Mouse (Mus musculus): ENCODE data around the gene Pam16. TPM values are rescaled to one million over a fixed set of nuclear protein-coding genes. Genes with fewer than 3 reads are reported as not detected.

Pam16 gene
- polyA plus RNA-seq, 1 experiment from 2014 or later: 193 TPM

DNA sequence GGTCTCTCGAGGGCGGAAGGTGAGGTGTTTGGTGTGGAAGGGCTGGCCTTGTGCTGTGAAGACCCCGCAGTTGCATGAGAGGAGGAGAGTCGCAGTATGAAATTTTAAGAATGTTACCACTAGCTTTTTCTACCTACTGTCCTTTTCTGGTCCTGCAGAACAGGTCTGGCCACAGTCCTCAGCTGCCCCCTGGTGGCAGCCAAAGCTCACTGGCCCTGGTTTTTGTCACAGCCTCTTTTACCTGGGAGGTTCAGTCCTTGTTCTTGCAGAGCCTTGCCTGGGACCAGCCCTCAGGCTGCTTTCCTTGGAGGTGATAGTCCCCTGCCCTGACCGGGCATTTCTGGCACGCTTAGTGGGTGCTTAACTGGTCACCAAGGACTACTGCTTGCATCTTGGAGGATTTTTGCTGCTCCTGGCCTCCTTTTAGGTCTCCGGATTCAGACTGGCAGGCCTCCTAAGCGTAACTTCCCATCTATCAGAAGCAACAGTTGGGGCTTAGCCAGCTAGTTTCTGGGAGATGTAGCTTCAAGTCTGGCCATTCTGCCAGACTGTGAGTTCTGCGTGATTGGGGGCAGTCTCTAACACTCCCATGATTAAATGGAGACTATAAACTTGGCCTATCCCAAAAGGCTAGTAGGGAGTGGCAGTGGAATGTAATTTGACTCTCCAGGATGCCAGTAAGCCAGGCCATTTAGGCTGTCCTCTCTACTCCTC lies 16.8 kb downstream of the Pam16 start:
- WGBS: 60% methylated on average over 9 of the region's 9 CpGs
- peak; percentile 88 for DNase-seq (ENCODE audit: low spot score)
- Histone ChIP-seq H3K4me1 (replicated peaks; ENCODE audit: control insufficient read depth, insufficient read depth, low read length) (peaks cover 39% of the 10 kb centered on the region), H3K27me3 (ENCODE audit: control insufficient read depth, insufficient read depth, low read length) (no peaks in the 10 kb centered on the region), H3K9me3 (ENCODE audit: control insufficient read depth, low read length) (no peaks in the 10 kb centered on the region), H3K27ac (no peak overlapping the region), H3K9ac (no peak overlapping the region), H3K36me3 (replicated peaks; ENCODE audit: control insufficient read depth, insufficient read depth) (peaks cover 42% of the 10 kb centered on the region), H3K4me2 (replicated peaks) (no peak overlapping the region), H3K4me3 (replicated peaks; ENCODE audit: low read length) (no peak overlapping the region)
- peak; percentile 35; the same call in 1 of the 2 replicates for ATAC-seq (ENCODE audit: low FRiP score)

DNA sequence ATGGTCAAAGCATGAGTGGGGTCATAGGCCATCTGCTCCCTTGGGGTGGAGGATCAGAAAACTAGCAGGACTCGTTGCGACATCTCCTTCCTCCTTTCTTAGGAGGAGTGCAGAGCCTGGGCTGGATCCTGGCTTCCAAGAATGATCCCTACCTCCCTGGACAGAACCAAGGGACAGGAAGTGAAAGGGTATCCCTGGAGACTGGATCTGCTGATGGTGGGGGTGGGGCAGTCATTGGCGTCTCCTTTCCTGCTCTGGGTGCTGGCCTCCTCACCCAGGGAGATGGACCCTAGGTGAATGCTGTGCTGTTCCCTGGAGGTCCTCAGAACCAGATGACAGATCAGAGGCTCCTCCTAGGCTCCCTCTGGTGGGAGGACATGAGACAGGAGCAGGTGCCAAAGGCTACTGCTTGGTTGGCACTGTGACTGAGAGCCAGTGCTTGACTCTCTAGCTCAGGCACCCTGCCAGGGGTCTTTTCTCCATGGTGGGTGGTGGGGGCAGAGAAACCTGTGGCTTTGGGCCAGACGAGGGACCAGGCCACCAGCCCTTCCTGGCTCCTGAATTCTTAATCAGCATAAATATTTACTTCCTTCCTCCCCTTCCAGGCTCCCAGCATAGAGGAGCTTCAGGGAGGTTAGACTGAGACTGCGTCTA lies 18.2 kb downstream of the Pam16 start:
- peak; percentile 25; the same call in 1 of the 2 replicates for ATAC-seq (ENCODE audit: low FRiP score)
- 33% methylated on average over 5 of the region's 5 CpGs for WGBS

DNA sequence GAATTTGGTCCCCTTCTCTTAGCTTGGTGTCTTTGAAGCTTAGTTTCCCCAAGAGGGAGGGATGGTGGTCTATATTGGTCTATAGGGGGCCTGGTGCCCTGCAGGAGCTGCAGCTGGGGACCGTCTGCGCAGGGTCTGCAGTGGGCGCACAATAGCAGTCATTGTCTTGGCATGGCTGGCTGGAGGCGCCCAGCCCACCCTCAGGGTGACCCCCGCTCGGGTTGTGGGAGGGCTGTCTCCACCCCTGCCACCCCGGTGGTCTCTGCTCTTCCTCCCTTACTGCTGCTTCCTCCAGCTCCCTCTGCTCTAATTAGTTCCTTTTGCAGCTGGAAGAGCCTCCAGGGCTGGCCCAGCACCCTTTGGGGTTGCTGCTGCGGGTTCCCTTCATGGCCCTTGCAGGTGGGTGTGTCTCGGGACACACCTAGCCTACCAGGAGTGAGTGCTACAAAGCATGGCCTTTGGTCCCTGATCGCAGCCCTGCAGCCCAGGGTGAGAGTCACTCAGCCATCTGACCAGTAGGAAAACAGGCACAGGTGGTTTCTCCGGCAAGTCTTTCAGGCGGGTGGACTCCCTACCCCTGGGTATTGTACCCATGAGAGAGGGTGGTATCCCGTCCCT lies 19.2 kb downstream of the Pam16 start:
- H3K27me3 ChIP-seq (ENCODE audit: control insufficient read depth, insufficient read depth, low read length): no peaks in the 10 kb centered on the region
- whole genome bisulfite sequencing: 48% methylated on average over 13 of the region's 13 CpGs
- no peaks in the 10 kb centered on the region for H3K9me3 ChIP-seq (ENCODE audit: control insufficient read depth, low read length)
- DNase-seq (ENCODE audit: low spot score) (no peak), ATAC-seq (ENCODE audit: low FRiP score) (no peak)
- no peak overlapping the region for H3K9ac ChIP-seq
- peaks cover 18% of the 10 kb centered on the region; the same call in 1 of the 2 replicates for H3K36me3 ChIP-seq (replicated peaks; ENCODE audit: control insufficient read depth, insufficient read depth)
- no peak overlapping the region for H3K4me3 ChIP-seq (replicated peaks; ENCODE audit: low read length)
- peaks cover 50% of the 10 kb centered on the region for H3K4me1 ChIP-seq (replicated peaks; ENCODE audit: control insufficient read depth, insufficient read depth, low read length)
- no peak overlapping the region for H3K27ac ChIP-seq
- no peak overlapping the region for H3K4me2 ChIP-seq (replicated peaks)

More for the DNA sequence above, 18.2 kb downstream of the Pam16 start:
- Histone ChIP-seq H3K4me3 (replicated peaks; ENCODE audit: low read length) (no peak overlapping the region), H3K4me2 (replicated peaks) (no peak overlapping the region), H3K27ac (peak overlapping the region; percentile 51), H3K36me3 (replicated peaks; ENCODE audit: control insufficient read depth, insufficient read depth) (peaks cover 27% of the 10 kb centered on the region), H3K4me1 (replicated peaks; ENCODE audit: control insufficient read depth, insufficient read depth, low read length) (peaks cover 50% of the 10 kb centered on the region), H3K9me3 (ENCODE audit: control insufficient read depth, low read length) (no peaks in the 10 kb centered on the region), H3K9ac (no peak overlapping the region), H3K27me3 (ENCODE audit: control insufficient read depth, insufficient read depth, low read length) (no peaks in the 10 kb centered on the region)
- no peak for DNase-seq (ENCODE audit: low spot score)

DNA sequence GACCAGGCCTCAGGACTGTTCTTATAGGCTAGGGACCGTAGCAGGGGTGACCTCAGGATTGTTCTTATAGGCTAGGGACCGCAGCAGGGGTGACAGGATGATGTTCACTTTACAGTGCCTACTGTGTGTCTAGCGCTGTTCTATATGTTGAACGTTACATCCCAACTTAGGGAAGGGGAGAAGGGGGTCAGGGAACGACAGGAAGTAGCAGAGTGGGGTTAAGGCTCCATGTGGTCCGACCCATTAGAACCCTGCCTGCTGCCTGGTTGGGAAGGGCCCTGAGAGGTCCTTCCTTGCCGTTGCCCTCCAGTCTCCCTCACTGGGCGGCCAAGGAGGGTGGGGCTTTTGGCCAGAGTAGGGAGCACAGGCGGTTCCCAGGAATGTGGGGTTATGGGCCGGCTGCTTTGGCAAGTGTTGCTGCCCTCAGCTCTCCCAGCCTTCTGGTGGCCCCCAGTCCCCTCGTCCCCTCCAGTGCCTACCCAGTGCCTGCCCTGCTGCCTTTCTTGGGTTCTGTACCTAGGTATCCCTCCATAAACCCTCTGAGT lies 20.4 kb downstream of the Pam16 start:
- DNase-seq (ENCODE audit: low spot score) (no peak), ATAC-seq (ENCODE audit: low FRiP score) (no peak)
- H3K36me3 ChIP-seq (replicated peaks; ENCODE audit: control insufficient read depth, insufficient read depth): 0 out of 2 replicates have a peak, but pooled peaks cover 8% of the 10 kb centered on the region
- H3K4me1 ChIP-seq (replicated peaks; ENCODE audit: control insufficient read depth, insufficient read depth, low read length): peaks cover 50% of the 10 kb centered on the region
- no peaks in the 10 kb centered on the region for H3K9me3 ChIP-seq (ENCODE audit: control insufficient read depth, low read length)
- no peak overlapping the region for H3K9ac ChIP-seq
- H3K27ac ChIP-seq: no peak overlapping the region
- H3K4me3 ChIP-seq (replicated peaks; ENCODE audit: low read length): no peak overlapping the region
- 74% methylated on average over 11 of the region's 11 CpGs for WGBS
- H3K4me2 ChIP-seq (replicated peaks): no peak overlapping the region
- no peaks in the 10 kb centered on the region for H3K27me3 ChIP-seq (ENCODE audit: control insufficient read depth, insufficient read depth, low read length)

DNA sequence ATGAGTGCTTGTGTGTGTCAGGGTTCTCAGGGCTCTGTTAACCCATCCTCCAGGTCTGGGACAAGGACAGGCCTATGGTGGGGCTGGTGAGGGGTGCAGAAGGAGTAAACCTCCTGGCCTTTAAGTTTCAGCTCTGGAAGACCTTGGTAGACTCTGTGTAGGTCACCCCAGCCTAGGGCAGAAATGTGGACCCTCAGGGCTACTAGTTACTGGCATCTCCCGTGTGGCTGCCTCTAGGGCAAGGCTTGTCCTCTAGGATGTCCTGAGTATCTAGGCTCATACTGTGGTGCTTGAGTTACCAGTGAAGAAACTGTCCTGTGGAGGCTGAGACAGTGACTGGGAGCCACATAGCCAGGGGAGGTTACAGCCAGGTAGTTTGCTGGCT lies 21.3 kb downstream of the Pam16 start:
- Histone ChIP-seq H3K4me3 (replicated peaks; ENCODE audit: low read length) (no peak overlapping the region), H3K27ac (no peak overlapping the region), H3K9me3 (ENCODE audit: control insufficient read depth, low read length) (no peaks in the 10 kb centered on the region), H3K4me2 (replicated peaks) (no peak overlapping the region), H3K4me1 (replicated peaks; ENCODE audit: control insufficient read depth, insufficient read depth, low read length) (peaks cover 59% of the 10 kb centered on the region), H3K36me3 (replicated peaks; ENCODE audit: control insufficient read depth, insufficient read depth) (0 out of 2 replicates have a peak, but pooled peaks cover under 1% of the 10 kb centered on the region), H3K9ac (peak overlapping the region; percentile 39; the same call in 1 of the 2 replicates), H3K27me3 (ENCODE audit: control insufficient read depth, insufficient read depth, low read length) (no peaks in the 10 kb centered on the region)
- DNase-seq (ENCODE audit: low spot score): no peak
- WGBS: 64% methylated on average over 1 of the region's 1 CpGs
- no peak for ATAC-seq (ENCODE audit: low FRiP score)

DNA sequence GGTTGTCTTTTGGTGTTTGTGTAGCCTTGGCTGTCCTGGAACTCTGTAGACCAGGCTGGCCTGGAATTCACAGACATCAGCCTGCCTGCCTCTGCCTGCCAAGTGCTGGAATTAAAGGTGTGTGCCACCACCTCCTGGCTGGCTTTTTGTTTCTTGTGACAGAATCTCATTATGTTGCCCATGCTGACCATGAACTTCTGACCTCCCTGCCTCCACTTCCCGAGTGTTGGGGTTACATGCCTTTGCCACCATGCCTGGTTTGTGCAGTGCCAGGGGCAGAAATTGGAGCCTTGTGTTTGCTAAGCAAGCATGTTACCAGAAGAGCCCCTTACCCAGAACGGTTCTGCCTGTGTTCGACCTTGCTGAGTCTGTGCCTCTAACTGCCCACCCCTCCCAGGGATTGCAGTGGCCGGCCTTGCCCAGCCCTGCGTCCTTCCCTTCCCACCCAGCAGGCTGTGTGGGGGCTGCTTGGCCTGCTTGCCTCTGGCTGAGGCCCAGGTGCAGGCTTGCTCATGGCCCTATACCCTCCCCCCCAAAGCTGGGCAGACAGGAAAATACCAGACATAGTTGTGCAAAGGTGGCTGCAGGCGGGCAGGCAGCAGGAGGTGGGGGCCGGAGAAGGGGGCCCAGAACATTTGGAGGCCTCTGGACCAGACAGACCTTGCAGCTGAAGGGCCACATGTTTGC lies 21.9 kb downstream of the Pam16 start:
- Histone ChIP-seq H3K27ac (0 out of 2 replicates have a peak overlapping the region, but pooled peaks have one; percentile 3), H3K27me3 (ENCODE audit: control insufficient read depth, insufficient read depth, low read length) (no peaks in the 10 kb centered on the region), H3K4me2 (replicated peaks) (no peak overlapping the region), H3K36me3 (replicated peaks; ENCODE audit: control insufficient read depth, insufficient read depth) (no peaks in the 10 kb centered on the region), H3K9ac (peak overlapping the region; percentile 39), H3K4me3 (replicated peaks; ENCODE audit: low read length) (no peak overlapping the region), H3K9me3 (ENCODE audit: control insufficient read depth, low read length) (no peaks in the 10 kb centered on the region), H3K4me1 (replicated peaks; ENCODE audit: control insufficient read depth, insufficient read depth, low read length) (peaks cover 65% of the 10 kb centered on the region)
- no peak for DNase-seq (ENCODE audit: low spot score)
- ATAC-seq (ENCODE audit: low FRiP score): no peak
- 44% methylated on average over 7 of the region's 7 CpGs for WGBS

DNA sequence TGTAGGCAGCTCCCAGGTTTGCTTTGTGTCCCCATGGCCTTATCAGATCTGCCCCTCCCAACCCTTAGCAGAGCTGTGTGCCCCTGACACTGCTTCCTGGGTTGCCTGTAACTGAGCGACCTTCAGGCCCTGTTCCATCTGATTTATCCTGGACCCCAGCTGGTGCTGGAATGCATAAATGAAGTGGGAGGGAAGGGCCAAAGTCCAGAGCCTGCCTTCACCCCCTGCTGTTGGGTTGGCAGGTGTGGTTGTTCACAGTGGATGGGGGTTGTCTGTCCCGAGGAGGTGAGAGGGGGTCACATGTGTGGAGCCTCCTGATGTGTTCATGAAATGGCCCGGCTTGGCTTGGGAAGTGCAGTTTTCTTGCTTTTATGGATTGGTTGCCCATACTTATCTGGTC lies 22.6 kb downstream of the Pam16 start:
- Histone ChIP-seq H3K36me3 (replicated peaks; ENCODE audit: control insufficient read depth, insufficient read depth) (no peaks in the 10 kb centered on the region), H3K9me3 (ENCODE audit: control insufficient read depth, low read length) (no peaks in the 10 kb centered on the region), H3K4me3 (replicated peaks; ENCODE audit: low read length) (no peak overlapping the region), H3K27ac (0 out of 2 replicates have a peak overlapping the region, but pooled peaks have one; percentile 3), H3K9ac (no peak overlapping the region), H3K4me2 (replicated peaks) (no peak overlapping the region), H3K4me1 (replicated peaks; ENCODE audit: control insufficient read depth, insufficient read depth, low read length) (peaks cover 64% of the 10 kb centered on the region), H3K27me3 (ENCODE audit: control insufficient read depth, insufficient read depth, low read length) (no peaks in the 10 kb centered on the region)
- ATAC-seq (ENCODE audit: low FRiP score) (no peak), DNase-seq (ENCODE audit: low spot score) (no peak)
- WGBS: 5% methylated on average over 3 of the region's 3 CpGs

DNA sequence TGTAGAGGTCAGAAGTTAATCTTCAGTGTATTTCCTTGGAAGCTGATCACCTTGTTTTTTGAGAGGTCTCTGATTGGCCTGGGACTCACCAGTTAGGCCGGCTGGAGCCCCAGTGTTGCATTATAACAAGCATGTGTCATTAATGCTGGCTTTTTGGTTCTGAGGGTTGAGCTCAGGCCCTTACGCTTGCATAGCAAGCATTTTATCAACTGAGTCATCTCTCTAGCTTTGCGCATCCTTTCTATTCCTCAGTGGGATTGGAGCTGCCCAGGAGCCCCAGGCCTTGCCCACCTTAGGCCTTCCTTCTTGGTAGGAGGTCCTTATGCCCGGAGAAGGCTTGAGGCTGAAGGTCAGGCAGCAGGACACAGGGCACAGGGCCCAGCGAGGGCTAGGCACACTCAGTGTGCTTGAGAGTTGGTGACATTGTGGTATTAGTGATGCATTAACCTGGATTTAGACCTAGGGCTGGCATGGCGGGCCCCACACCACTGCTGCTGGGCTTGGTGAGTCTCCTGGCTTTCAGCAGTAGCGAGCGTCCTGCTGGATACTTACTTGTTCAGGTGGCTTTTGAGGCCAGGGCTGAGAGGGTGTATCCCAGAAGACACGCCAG lies 24.0 kb downstream of the Pam16 start:
- H3K36me3 ChIP-seq (replicated peaks; ENCODE audit: control insufficient read depth, insufficient read depth): no peaks in the 10 kb centered on the region
- peaks cover 65% of the 10 kb centered on the region for H3K4me1 ChIP-seq (replicated peaks; ENCODE audit: control insufficient read depth, insufficient read depth, low read length)
- no peak for DNase-seq (ENCODE audit: low spot score)
- H3K27me3 ChIP-seq (ENCODE audit: control insufficient read depth, insufficient read depth, low read length): no peaks in the 10 kb centered on the region
- no peak overlapping the region for H3K9ac ChIP-seq
- H3K9me3 ChIP-seq (ENCODE audit: control insufficient read depth, low read length): no peaks in the 10 kb centered on the region
- no peak overlapping the region for H3K4me2 ChIP-seq (replicated peaks)
- no peak overlapping the region for H3K4me3 ChIP-seq (replicated peaks; ENCODE audit: low read length)
- no peak overlapping the region for H3K27ac ChIP-seq
- WGBS: 82% methylated on average over 9 of the region's 9 CpGs
- ATAC-seq (ENCODE audit: low FRiP score): no peak

Data from hindbrain, embryonic 14.5 days (tissue).